Mouse (Mus musculus) frontal cortex, postnatal 25 days (tissue): ENCODE data around the gene Kiz.

Experiments
- DNase-seq, 2 experiments: peaks; one replicate each; pipeline ENCODE4 v3.0.0; 2022; ENCODE audit warnings: low spot score in 2 of 2

Kiz gene

GRCm38 (mm10) chr2:146975453-146976028, 119.9 kb downstream of the Kiz start:
- DNase-seq = no peak

GRCm38 (mm10) chr2:146982786-146983185, 127.1 kb downstream of the Kiz start:
- DNase-seq = no peak

- no peak for DNase-seq
Measured at GRCm38 (mm10) chr2:146984831-146985230, 129.2 kb downstream of the Kiz start.

GRCm38 (mm10) chr2:146985807-146986206, 130.1 kb downstream of the Kiz start:
- no peak for DNase-seq

DNA sequence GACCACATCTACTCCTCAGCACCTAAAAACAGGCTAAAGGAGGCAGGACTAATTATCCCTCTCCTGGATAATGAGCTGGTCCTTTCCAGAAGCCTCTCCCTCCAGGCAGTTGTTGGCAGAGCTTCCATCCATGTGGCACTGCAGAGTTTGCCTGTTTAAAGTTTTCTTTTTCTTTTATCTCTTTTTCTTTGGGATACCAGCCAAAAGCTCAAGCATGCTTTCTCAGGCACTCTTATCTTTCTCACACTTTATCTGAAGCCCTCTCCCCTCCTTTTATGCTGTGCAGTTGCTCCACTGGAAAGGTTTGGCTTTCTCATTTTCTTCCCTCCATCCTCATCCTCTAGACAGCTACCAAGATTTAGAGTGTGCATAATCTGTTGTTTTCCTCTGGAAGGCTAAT, 130.8 kb downstream of the Kiz start:
- DNase-seq = no peak

DNA sequence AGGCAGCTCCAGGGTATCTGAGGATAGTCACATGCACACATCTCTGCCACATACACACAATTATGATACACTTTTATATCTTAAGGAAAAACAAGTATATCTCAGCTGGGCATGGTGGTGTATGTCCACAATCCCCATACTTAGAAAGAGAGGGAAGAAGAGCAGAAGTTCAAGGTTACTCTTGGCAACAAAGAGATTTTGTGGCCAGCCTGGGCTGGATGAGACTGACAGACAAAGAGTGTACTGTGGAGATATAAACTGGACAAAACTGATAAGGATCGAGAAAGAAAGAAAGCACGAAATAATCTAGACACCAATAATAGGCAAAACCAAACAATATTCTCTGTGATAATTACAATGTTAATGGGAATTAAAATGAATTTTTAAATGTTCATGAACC, 151.6 kb downstream of the Kiz start:
- DNase-seq = no peak

- no peak for DNase-seq
Measured at GRCm38 (mm10) chr2:147009084-147009483, 153.4 kb downstream of the Kiz start.

GRCm38 (mm10) chr2:147010141-147010540, 154.5 kb downstream of the Kiz start:
- DNase-seq = no peak

DNA sequence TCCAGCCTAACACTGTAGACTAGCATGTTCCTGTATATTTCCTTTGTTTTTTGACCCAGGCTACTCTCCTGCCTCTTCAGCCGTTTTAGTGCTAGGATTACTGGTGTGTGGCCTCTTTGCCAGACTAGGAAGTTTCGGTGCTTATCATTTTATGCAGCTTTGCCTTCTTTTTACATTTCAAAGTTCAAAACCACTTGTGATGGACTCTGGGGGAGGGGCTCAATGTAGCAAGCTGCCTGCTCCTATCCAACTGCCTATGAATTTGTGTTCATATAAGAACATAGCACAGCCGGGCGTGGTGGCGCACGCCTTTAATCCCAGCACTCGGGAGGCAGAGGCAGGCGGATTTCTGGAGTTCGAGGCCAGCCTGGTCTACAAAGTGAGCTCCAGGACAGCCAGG, 155.3 kb downstream of the Kiz start:
- no peak for DNase-seq

DNA sequence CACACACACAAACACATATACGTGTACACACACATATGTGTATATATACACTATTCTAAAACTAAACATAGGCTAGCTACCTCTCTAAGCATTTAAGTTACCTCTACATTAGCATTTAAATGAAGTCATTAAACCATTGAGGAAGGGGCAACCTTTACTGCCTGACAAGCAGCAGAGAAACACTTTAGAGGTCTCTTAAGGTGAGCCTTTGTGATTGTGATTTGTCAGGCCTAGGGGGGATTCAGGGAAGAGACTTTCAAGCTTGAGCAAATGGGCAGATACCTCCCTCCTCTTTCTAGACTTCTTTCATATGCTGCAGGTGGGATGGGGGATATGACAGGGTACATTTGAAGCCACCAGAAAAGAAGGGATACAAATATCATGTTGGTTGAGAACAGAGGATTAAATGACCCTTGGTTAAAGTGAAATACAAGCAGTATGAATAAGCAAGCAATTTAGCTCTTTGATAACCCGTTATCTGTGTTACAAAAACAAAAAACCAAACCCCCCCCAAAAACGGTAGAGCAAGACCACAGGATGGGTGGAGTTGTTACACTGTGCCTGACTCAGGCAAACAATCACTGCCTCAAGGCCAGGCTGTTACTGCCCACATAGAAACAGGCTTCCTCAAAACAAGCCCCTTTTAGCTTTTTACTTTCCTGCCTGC, 155.9 kb downstream of the Kiz start:
- no peak for DNase-seq

GRCm38 (mm10) chr2:147012141-147012622, 156.5 kb downstream of the Kiz start:
- DNase-seq = peak in 1 of 2 experiments; percentile 5

- peak; percentile 92 to 95 for DNase-seq
Measured at GRCm38 (mm10) chr2:147012623-147013184, 157.0 kb downstream of the Kiz start, which contains the start of gene Xrn2. Xrn2 (plus strand) TSS chr2:147012996.

GRCm38 (mm10) chr2:147013194-147013969, 157.7 kb downstream of the Kiz start:
- peak in 1 of 2 experiments; percentile 37 for DNase-seq

DNA sequence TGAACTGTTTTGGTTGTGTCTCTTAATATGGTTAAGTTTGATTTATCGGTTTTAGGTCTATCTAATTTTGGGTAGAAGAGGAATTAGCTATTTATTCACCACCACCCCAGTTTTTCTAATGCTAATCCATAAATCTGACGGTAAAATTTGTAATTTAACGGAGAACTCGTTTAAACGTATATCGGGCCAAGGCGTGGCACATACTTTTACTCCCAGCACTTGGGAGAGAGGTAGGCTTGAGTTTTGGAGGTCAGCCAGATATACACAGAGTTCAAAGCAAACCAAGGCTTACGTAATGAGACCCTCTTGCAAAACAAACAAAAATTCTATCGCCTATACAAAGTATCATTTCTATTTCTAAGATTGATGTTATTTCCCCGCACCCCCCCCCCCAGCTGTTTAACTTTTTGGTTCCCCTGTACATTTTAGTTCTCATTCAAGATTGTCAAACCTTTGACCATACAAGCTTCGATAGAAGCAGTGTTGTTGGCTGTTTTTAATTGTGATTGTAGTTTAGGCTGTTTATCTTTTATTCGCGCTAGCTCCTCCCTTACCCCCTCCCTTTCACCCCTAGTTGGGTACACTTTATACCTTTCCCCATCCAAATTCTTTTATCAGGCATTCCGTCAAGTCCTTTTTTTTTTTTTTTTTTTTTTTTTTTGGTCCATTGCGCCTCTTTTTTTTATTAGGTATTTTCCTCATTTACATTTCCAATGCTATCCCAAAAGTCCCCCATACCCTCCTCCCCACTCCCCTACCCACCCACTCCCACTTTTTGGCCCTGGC, 158.6 kb downstream of the Kiz start:
- no peak for DNase-seq
